Mouse (Mus musculus) hindbrain, embryonic 11.5 days (tissue): ENCODE data around the gene Cnnm1. TPM values are rescaled to one million over a fixed set of nuclear protein-coding genes. Genes with fewer than 3 reads are reported as not detected.

Source experiments
- ATAC-seq: fragments of 200-750 bp; cut with Nextera tagmentation; 2 replicates; pipeline ENCODE4 v1.8.0; 2017; ENCODE audit warnings: mild to moderate bottlenecking, moderate TSS enrichment, moderate library complexity; ENCODE audit not compliant: low FRiP score
- DNase-seq: peaks from one replicate; pipeline ENCODE4 v3.0.0-alpha.2; 2015; ENCODE audit warnings: low spot score
- H3K27ac ChIP-seq: fragments of 300-500 bp; sonication (generic); 2 replicates; pipeline ENCODE4 v1.5.1; 2014; ENCODE audit warnings: mild to moderate bottlenecking, low read depth, low read length
- H3K27me3 ChIP-seq: fragments of 300-500 bp; sonication (generic); 2 replicates; pipeline ENCODE4 v1.6.1; 2014; ENCODE audit warnings: mild to moderate bottlenecking, low read length, moderate library complexity, mixed read lengths; ENCODE audit not compliant: control insufficient read depth, insufficient read depth
- H3K36me3 ChIP-seq: fragments of 300-500 bp; sonication (generic); 2 replicates; pipeline ENCODE4 v1.6.1; 2014; ENCODE audit warnings: mild to moderate bottlenecking, low read length, moderate library complexity, mixed read lengths; ENCODE audit not compliant: control insufficient read depth, insufficient read depth
- H3K4me1 ChIP-seq: fragments of 300-500 bp; sonication (generic); replicated peaks from 2 replicates; pipeline ENCODE4 v1.6.1; 2014; ENCODE audit warnings: low read length, mixed read lengths; ENCODE audit not compliant: control insufficient read depth, insufficient read depth
- H3K4me2 ChIP-seq: fragments of 300-500 bp; sonication (generic); replicated peaks from 2 replicates; pipeline ENCODE4 v1.6.1; 2014; ENCODE audit warnings: mild to moderate bottlenecking, low read depth, low read length
- H3K4me3 ChIP-seq: fragments of 300-500 bp; sonication (generic); 2 replicates; pipeline ENCODE4 v1.5.1; 2014; ENCODE audit warnings: low read depth, low read length
- H3K9ac ChIP-seq: fragments of 300-500 bp; sonication (generic); 2 replicates; pipeline ENCODE4 v1.6.1; 2014; ENCODE audit warnings: low read depth, low read length
- H3K9me3 ChIP-seq: fragments of 300-500 bp; sonication (generic); 2 replicates; pipeline ENCODE4 v1.6.1; 2016; ENCODE audit warnings: low read length; ENCODE audit not compliant: control insufficient read depth
- WGBS: fragments of 180-500 bp; shearing (Covaris S2); extraction: QIAGEN DNeasy Blood & Tissue Kit; methylation state at CpG from one replicate; pipeline ENCODE4 v1.1.7; 2014; 5-methylcytosine and 5-hydroxymethylcytosine counted together
- polyA plus RNA-seq: library from polyadenylated mRNA; unstranded; fragments of >200 nt; fragmentation: Nextera tagmentation; extraction: Ambion mirVana; gene quantifications from 2 replicates; pipeline ENCODE4 v1.2.1, GENCODE M21; 2014

Gene Cnnm1
- polyA plus RNA-seq, 1 experiment from 2014 or later = 1.1 TPM

- ATAC-seq (no peak), DNase-seq (no peak)
- Histone ChIP-seq H3K27ac (no peak overlapping the region), H3K9ac (no peak overlapping the region), H3K4me1 (peaks cover 3% of the 10 kb centered on the region; the same call in 1 of the 2 replicates), H3K4me2 (no peak overlapping the region), H3K36me3 (peaks cover 8% of the 10 kb centered on the region; the same call in 1 of the 2 replicates), H3K9me3 (no peaks in the 10 kb centered on the region), H3K4me3 (no peak overlapping the region), H3K27me3 (no peaks in the 10 kb centered on the region)
- 84% methylated on average over 10 of the region's 10 CpGs for WGBS
Measured at GRCm38 (mm10) chr19:43519226-43519625, 79.0 kb downstream of the Cnnm1 start.

- Histone ChIP-seq H3K27ac (no peak overlapping the region), H3K4me3 (no peak overlapping the region), H3K4me1 (peaks cover 3% of the 10 kb centered on the region; the same call in 1 of the 2 replicates), H3K36me3 (no peaks in the 10 kb centered on the region), H3K27me3 (no peaks in the 10 kb centered on the region), H3K4me2 (no peak overlapping the region), H3K9ac (no peak overlapping the region), H3K9me3 (no peaks in the 10 kb centered on the region)
- no peak for DNase-seq
- ATAC-seq = no peak
- 80% methylated on average over 9 of the region's 10 CpGs for WGBS
Measured at GRCm38 (mm10) chr19:43520402-43520801, 80.2 kb downstream of the Cnnm1 start.

GRCm38 (mm10) chr19:43521362-43521761 lies 81.1 kb downstream of the Cnnm1 start:
- no peak overlapping the region for H3K9ac ChIP-seq

DNA sequence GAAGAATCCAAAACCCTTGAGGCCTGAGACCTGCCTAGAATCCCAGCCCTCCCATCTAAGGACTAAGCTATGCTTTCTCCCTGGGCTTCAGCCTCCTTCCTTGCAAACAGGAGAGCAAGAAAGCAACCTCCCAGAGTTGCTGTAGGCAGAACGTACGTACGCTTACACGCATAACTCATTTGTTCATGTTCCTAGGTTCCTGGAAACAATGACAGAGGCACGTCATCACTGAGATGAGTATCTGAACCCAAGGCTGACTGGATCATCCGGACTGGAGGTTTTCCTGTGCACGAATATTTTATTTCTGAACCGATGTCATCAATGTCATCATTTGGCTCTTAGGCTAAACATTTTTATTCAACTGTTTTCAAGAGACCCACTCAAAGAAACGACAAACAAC lies 81.8 kb downstream of the Cnnm1 start:
- Histone ChIP-seq H3K4me2 (no peak overlapping the region), H3K4me1 (peaks cover 3% of the 10 kb centered on the region; the same call in 1 of the 2 replicates), H3K27ac (no peak overlapping the region), H3K9ac (no peak overlapping the region), H3K4me3 (no peak overlapping the region), H3K9me3 (no peaks in the 10 kb centered on the region), H3K36me3 (no peaks in the 10 kb centered on the region), H3K27me3 (peaks cover 3% of the 10 kb centered on the region; the same call in 1 of the 2 replicates)
- DNase-seq (no peak), ATAC-seq (no peak)
- 86% methylated on average over 9 of the region's 9 CpGs for WGBS

More at GRCm38 (mm10) chr19:43521362-43521761, 81.1 kb downstream of the Cnnm1 start:
- no peaks in the 10 kb centered on the region for H3K27me3 ChIP-seq
- H3K9me3 ChIP-seq = no peaks in the 10 kb centered on the region
- H3K4me2 ChIP-seq = no peak overlapping the region
- no peak overlapping the region for H3K27ac ChIP-seq
- H3K36me3 ChIP-seq = no peaks in the 10 kb centered on the region
- DNase-seq (no peak), ATAC-seq (no peak)
- H3K4me1 ChIP-seq = peaks cover 3% of the 10 kb centered on the region; the same call in 1 of the 2 replicates
- WGBS = 41% methylated on average over 8 of the region's 8 CpGs
- H3K4me3 ChIP-seq = no peak overlapping the region

DNA sequence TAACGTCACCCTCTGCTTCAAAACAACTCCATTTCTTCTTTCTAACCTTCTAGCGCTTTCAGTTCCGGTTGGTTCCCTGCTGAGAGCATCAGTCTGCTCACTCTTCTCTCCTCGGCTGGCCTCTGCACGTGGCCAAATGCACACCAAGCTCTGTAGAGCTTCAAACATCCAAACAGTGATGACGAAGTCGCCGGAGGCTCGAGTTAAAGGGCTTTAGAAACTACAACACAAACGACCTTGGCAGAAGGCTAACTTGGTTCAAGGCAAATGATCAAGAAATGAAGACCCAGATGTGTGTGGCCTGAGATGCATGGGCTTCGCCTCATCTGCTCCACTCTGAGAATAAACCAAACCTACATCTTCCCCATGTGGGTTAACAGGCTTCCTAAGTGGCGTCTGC lies 83.3 kb downstream of the Cnnm1 start:
- peak overlapping the region; percentile 67; the same call in 1 of the 2 replicates for H3K9ac ChIP-seq
- H3K4me1 ChIP-seq = peaks cover 3% of the 10 kb centered on the region; the same call in 1 of the 2 replicates
- H3K9me3 ChIP-seq = no peaks in the 10 kb centered on the region
- 10% methylated on average over 12 of the region's 12 CpGs for WGBS
- peaks cover 3% of the 10 kb centered on the region; the same call in 1 of the 2 replicates for H3K27me3 ChIP-seq
- peak overlapping the region; percentile 69 for H3K4me3 ChIP-seq
- no peaks in the 10 kb centered on the region for H3K36me3 ChIP-seq
- peak overlapping the region; percentile 45 for H3K4me2 ChIP-seq
- DNase-seq (peak; percentile 29), ATAC-seq (no peak)
- no peak overlapping the region for H3K27ac ChIP-seq

- peak; percentile 100 for ATAC-seq
- H3K9ac ChIP-seq = peak within 1 kb of the TSS; percentile 74
- peak within 1 kb of the TSS; percentile 69 for H3K4me3 ChIP-seq
- no peaks in the 10 kb centered on the region for H3K9me3 ChIP-seq
- WGBS = under 1% methylated on average over 58 of the region's 58 CpGs
- DNase-seq = peak; percentile 95
- peaks cover 3% of the 10 kb centered on the region; the same call in 1 of the 2 replicates for H3K27me3 ChIP-seq
- H3K36me3 ChIP-seq = no peaks in the 10 kb centered on the region
- H3K27ac ChIP-seq = peak within 1 kb of the TSS; percentile 48; the same call in 1 of the 2 replicates
- peaks cover 3% of the 10 kb centered on the region; the same call in 1 of the 2 replicates for H3K4me1 ChIP-seq
- peak within 1 kb of the TSS; percentile 63 for H3K4me2 ChIP-seq
Measured at GRCm38 (mm10) chr19:43524187-43525103, 84.2 kb downstream of the Cnnm1 start, which contains the start of gene Got1. Gene Got1, minus strand, starts transcription at chr19:43524605.

- no peaks in the 10 kb centered on the region for H3K36me3 ChIP-seq
- no peaks in the 10 kb centered on the region for H3K9me3 ChIP-seq
- DNase-seq = no peak
- peak overlapping the region; percentile 74 for H3K9ac ChIP-seq
- H3K4me2 ChIP-seq = peak overlapping the region; percentile 63
- 28% methylated on average over 10 of the region's 10 CpGs for WGBS
- H3K27me3 ChIP-seq = peaks cover 3% of the 10 kb centered on the region; the same call in 1 of the 2 replicates
- peaks cover 3% of the 10 kb centered on the region; the same call in 1 of the 2 replicates for H3K4me1 ChIP-seq
- no peak; the same call in 1 of the 2 replicates for ATAC-seq
- peak overlapping the region; percentile 69 for H3K4me3 ChIP-seq
- H3K27ac ChIP-seq = no peak overlapping the region
Measured at GRCm38 (mm10) chr19:43525104-43525482, 84.9 kb downstream of the Cnnm1 start.

DNA sequence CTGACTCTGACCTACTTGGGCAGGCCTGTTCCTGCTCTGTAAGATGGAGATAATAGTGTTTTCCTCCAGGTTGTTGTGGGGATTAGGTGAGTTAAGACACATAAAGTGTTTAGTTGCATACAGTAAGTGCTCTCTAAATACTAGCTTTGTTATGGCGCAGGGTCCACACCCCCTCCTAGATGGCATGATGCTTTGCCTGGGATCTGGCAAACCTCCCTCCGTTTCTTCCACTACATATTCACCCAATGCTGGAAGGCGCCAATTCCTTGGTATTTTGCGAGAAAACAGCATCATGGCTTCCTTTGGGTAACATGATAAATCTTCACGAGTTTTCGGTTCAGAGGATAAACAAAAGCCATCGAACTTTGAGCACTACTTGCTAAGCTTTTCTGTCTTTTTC lies 85.3 kb downstream of the Cnnm1 start:
- Histone ChIP-seq H3K9ac (no peak overlapping the region), H3K9me3 (no peaks in the 10 kb centered on the region), H3K4me3 (no peak overlapping the region), H3K4me2 (no peak overlapping the region), H3K36me3 (no peaks in the 10 kb centered on the region), H3K27ac (no peak overlapping the region), H3K4me1 (peaks cover 3% of the 10 kb centered on the region; the same call in 1 of the 2 replicates), H3K27me3 (peaks cover 3% of the 10 kb centered on the region; the same call in 1 of the 2 replicates)
- no peak for ATAC-seq
- DNase-seq = no peak
- WGBS = 92% methylated on average over 7 of the region's 7 CpGs
